Mouse (Mus musculus) testis, adult 2 months (tissue): Measurements from ENCODE around the gene Bicral.

Experiments used
- CTCF ChIP-seq: fragments of 200-500 bp; IDR thresholded peaks from 2 replicates; pipeline ENCODE4 v1.5.1; 2012; ENCODE audit warnings: low read depth, mild to moderate bottlenecking, inconsistent platforms, low read length, moderate library complexity; ENCODE audit not compliant: control insufficient read depth, insufficient read depth, insufficient replicate concordance
- POLR2A ChIP-seq: fragments of 200-500 bp; IDR thresholded peaks from 2 replicates; pipeline ENCODE4 v1.6.1; 2012; ENCODE audit warnings: low read depth, mild to moderate bottlenecking, inconsistent platforms, low read length, moderate library complexity; ENCODE audit not compliant: control insufficient read depth

- TF ChIP-seq CTCF = no peak
- no peak for TF ChIP-seq POLR2A
Observed at GRCm38 (mm10) chr17:46872806-46873205, 14.5 kb upstream of the Bicral start.
